Comparison of ENCODE assay signal across 11 mouse cellular contexts in the genomic region with DNA sequence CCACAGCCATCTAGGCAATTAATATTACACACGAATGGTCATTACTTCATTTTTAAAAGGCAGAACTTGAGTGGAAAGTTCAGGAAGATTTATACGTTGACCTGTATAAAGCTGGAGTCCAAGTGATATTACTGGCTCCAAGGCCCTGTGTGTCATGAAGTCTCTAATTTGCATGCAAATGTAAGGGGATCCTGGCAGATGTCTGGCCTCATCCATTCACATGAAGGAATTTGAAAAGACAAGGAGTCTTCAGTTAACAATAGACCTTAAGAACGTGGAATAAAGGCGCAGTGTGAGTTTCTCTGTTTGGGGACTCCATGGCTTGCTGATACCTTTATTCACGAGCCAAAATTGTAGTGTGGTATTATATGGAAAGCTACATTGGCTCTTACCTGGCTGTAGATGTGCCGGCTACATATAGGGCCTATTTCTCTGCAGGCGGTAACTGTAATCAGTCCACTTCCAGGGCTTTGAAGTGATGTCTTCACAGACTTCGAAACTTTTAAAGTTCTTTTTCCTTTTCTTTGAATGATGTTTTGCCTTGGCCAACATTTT. TPM values are rescaled to one million over a fixed set of nuclear protein-coding genes. Genes with fewer than 3 reads are reported as not detected.
DNase-seq lines count a peak whose midpoint lies in the region; ATAC-seq and TF ChIP-seq lines count a peak whose summit lies in the region.
"Had no signal": no experiment of that assay in that cellular context is flagged by ENCODE, and none has a peak within 500 bp of the region (broad histone marks: within the 10 kb centered on the region; RNA-seq: fewer than 3 reads in every experiment).

No protein-coding gene starts in this region.

- H3K27me3 ChIP-seq in embryonic facial prominence, embryonic 11.5 days (ENCODE audit: control insufficient read depth, insufficient read depth, low read length) = no peaks in the 10 kb centered on the region; the same call in none of the 2 replicates
- H3K27me3 ChIP-seq in hindbrain, embryonic 14.5 days (ENCODE audit: control insufficient read depth, insufficient read depth, low read length) = no peaks in the 10 kb centered on the region
- H3K27me3 ChIP-seq in neural tube, embryonic 12.5 days (replicated peaks) = no peaks in the 10 kb centered on the region

- H3K36me3 ChIP-seq in embryonic facial prominence, embryonic 11.5 days (replicated peaks; ENCODE audit: control insufficient read depth, insufficient read depth, low read depth, low read length) = no peaks in the 10 kb centered on the region
- H3K36me3 ChIP-seq in hindbrain, embryonic 14.5 days (replicated peaks; ENCODE audit: control insufficient read depth, insufficient read depth) = no peaks in the 10 kb centered on the region
- no peaks in the 10 kb centered on the region for H3K36me3 ChIP-seq in neural tube, embryonic 12.5 days
- H3K36me3 ChIP-seq: heart, embryonic 12.5 days had no signal

- WGBS in embryonic facial prominence, embryonic 11.5 days = 31% methylated on average over 8 of the region's 8 CpGs
- 16% methylated on average over 8 of the region's 8 CpGs for WGBS in hindbrain, embryonic 14.5 days
- 23% methylated on average over 8 of the region's 8 CpGs for WGBS in neural tube, embryonic 12.5 days

- intact Hi-C loops in gastrocnemius, postnatal 36 days (cut with DNase I) = no loop called here

- TF ChIP-seq CTCF in layer of hippocampus, adult 2 months (conservative IDR thresholded peaks at IDR 0.05) = no peak

- no peak overlapping the region for H3K9ac ChIP-seq in embryonic facial prominence, embryonic 11.5 days (replicated peaks; ENCODE audit: low read length)
- peak overlapping the region; percentile 96 for H3K9ac ChIP-seq in hindbrain, embryonic 14.5 days
- peak overlapping the region; percentile 90 for H3K9ac ChIP-seq in neural tube, embryonic 12.5 days
- H3K9ac ChIP-seq: heart, embryonic 12.5 days had no signal

- peak overlapping the region; percentile 78 for H3K4me3 ChIP-seq in layer of hippocampus, adult 2 months
- peak overlapping the region; percentile 64 for H3K4me3 ChIP-seq in embryonic facial prominence, embryonic 11.5 days (ENCODE audit: low read depth, low read length)
- peak overlapping the region; percentile 94 for H3K4me3 ChIP-seq in hindbrain, embryonic 14.5 days (replicated peaks; ENCODE audit: low read length)
- peak overlapping the region; percentile 88 for H3K4me3 ChIP-seq in neural tube, embryonic 12.5 days

- no peaks in the 10 kb centered on the region for H3K9me3 ChIP-seq in embryonic facial prominence, embryonic 11.5 days (replicated peaks; ENCODE audit: control insufficient read depth, low read length)
- no peaks in the 10 kb centered on the region for H3K9me3 ChIP-seq in hindbrain, embryonic 14.5 days (ENCODE audit: control insufficient read depth, low read length)
- H3K9me3 ChIP-seq in neural tube, embryonic 12.5 days = no peaks in the 10 kb centered on the region
- H3K9me3 ChIP-seq: heart, embryonic 12.5 days had no signal

- H3K4me2 ChIP-seq in embryonic facial prominence, embryonic 11.5 days (ENCODE audit: low read depth, low read length) = peak overlapping the region; percentile 85; the same call in 1 of the 2 replicates
- H3K4me2 ChIP-seq in hindbrain, embryonic 14.5 days (replicated peaks) = peak overlapping the region; percentile 66
- peak overlapping the region; percentile 65 for H3K4me2 ChIP-seq in neural tube, embryonic 12.5 days (replicated peaks)

- no peak for DNase-seq in layer of hippocampus, adult 2 months (ENCODE audit: low spot score in 2 of 2)
- no peak for DNase-seq in layer of hippocampus, postnatal 10 days (ENCODE audit: low spot score in 2 of 2)
- no peak for DNase-seq in embryonic facial prominence, embryonic 11.5 days (ENCODE audit: low spot score)
- peak; percentile 37 for DNase-seq in hindbrain, embryonic 14.5 days (ENCODE audit: low spot score)
- DNase-seq in urinary bladder, postnatal 25 days (ENCODE audit: low spot score) = no peak
- DNase-seq in gastrocnemius, postnatal 36 days = no peak
- DNase-seq in left cerebral cortex, adult 8-10 months (ENCODE audit: low spot score in 2 of 2) = no peak
- DNase-seq: thymus, adult 18-20 months had no signal

- peak overlapping the region; percentile 98 for H3K27ac ChIP-seq in layer of hippocampus, adult 2 months
- H3K27ac ChIP-seq in embryonic facial prominence, embryonic 11.5 days (replicated peaks; ENCODE audit: low read depth, low read length) = no peak overlapping the region
- H3K27ac ChIP-seq in hindbrain, embryonic 14.5 days = peak overlapping the region; percentile 97; the same call in 1 of the 2 replicates
- H3K27ac ChIP-seq in neural tube, embryonic 12.5 days = no peak overlapping the region

- ATAC-seq in embryonic facial prominence, embryonic 11.5 days (replicated peaks; ENCODE audit: insufficient number of reproducible peaks, low FRiP score, low TSS enrichment, low read depth) = no peak
- no peak for ATAC-seq in hindbrain, embryonic 14.5 days (ENCODE audit: low FRiP score)
- no peak for ATAC-seq in neural tube, embryonic 12.5 days (ENCODE audit: low FRiP score, low read depth)

- no peaks in the 10 kb centered on the region for H3K4me1 ChIP-seq in embryonic facial prominence, embryonic 11.5 days (ENCODE audit: control insufficient read depth, insufficient read depth, low read length)
- H3K4me1 ChIP-seq in hindbrain, embryonic 14.5 days (replicated peaks; ENCODE audit: control insufficient read depth, insufficient read depth, low read length) = peaks cover 28% of the 10 kb centered on the region
- H3K4me1 ChIP-seq in neural tube, embryonic 12.5 days = peaks cover 21% of the 10 kb centered on the region

RNA-seq across cellular contexts. Expression of gene Lrrn1, which starts 2.0 kb away (rescaled TPM):
- total RNA-seq in layer of hippocampus, adult 2 months (2021) = 100 to 1,000 TPM in 1 of 2 experiments, 10 to 100 TPM in 1; 97.3 to 101 TPM
- 10 to 100 TPM; 49.4 to 57.6 TPM for total RNA-seq in layer of hippocampus, postnatal 10 days (2021)
- 49.9 and 59.0 TPM in 2 replicates for polyA plus RNA-seq in embryonic facial prominence, embryonic 11.5 days (2014; fragmentation: Nextera tagmentation; extraction: Ambion mirVana)
- 101 and 118 TPM in 2 replicates for polyA plus RNA-seq in hindbrain, embryonic 14.5 days (2014; fragmentation: Nextera tagmentation; extraction: Ambion mirVana)
- 104 and 119 TPM in 2 replicates for polyA plus RNA-seq in neural tube, embryonic 12.5 days (2016; fragmentation: Nextera tagmentation; extraction: Ambion mirVana)
- 1 to 10 TPM; 6.1 to 7.3 TPM for total RNA-seq in gastrocnemius, postnatal 36 days (2021)
- total RNA-seq in left cerebral cortex, adult 8-10 months (2022) = 10 to 100 TPM; 48.4 to 54.1 (median 50.3) TPM
- total RNA-seq: common myeloid progenitor, adult 5-6 weeks had no signal

Comparison
In these comparisons a context has a peak if more than half of its experiments do, and no peak if none do; other contexts are left out.
1. H3K27ac ChIP-seq: peak in layer of hippocampus, adult 2 months (single experiment) and hindbrain, embryonic 14.5 days (single experiment); none in embryonic facial prominence, embryonic 11.5 days (single experiment) and neural tube, embryonic 12.5 days (single experiment).
2. RNA of gene Lrrn1, which starts 2.0 kb away (total RNA-seq): 97.3 to 101 TPM in layer of hippocampus, adult 2 months, 49.4 to 57.6 TPM in layer of hippocampus, postnatal 10 days and 48.4 to 54.1 TPM in left cerebral cortex, adult 8-10 months; 6.1 to 7.3 TPM in gastrocnemius, postnatal 36 days; every median in the first group is over 4 times any median in the second.
3. Peak in every context shown above with its lines, with median percentiles within 50 percentile points of each other: H3K4me3 ChIP-seq and H3K4me2 ChIP-seq.